Mouse (Mus musculus): Measurements from ENCODE around the gene Fam186a.
"Not testable (repeated sequence)": the region's sequence is repeated elsewhere in the genome, so short reads cannot be mapped to it uniquely, and the experiment has no call there.

The Fam186a gene

GRCm38 (mm10) chr15:99966961-99967360 lies at the start of gene Fam186a:
Gene Fam186a (minus strand): TSS chr15:99967061.
- no peak for DNase-seq (ENCODE audit: low spot score)

GRCm38 (mm10) chr15:100006180-100006579 lies 39.3 kb upstream of the Fam186a start:
- no peak for DNase-seq (ENCODE audit: low spot score)

DNA sequence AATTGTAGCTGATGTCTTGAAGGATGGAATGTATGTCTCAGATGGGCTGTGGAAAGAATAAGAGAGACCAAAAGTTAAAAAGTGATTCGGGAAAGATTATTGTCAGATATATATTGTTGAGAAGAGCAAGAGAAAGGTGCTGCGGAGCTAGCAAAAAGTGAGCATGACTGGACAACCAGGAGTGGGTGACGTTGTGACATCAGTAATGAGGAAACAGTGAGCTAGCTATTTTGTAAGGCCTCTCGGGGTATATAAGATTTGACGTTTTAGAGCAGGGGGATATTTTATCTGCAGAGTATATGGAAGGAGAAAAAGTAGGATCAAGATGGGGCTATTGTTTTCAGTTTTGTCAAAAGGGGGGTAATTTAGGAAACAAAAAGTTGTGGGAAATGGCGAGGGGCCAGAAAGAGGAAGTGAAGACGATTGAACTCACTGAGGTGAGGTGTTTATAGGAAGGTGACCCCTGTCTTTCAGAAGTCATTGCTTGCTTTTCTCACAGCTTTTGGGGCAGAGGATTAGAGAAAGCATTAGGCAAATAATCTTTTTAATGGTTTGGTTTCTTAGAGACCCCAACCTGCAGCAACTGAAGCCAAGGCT lies 37.9 kb upstream of the Fam186a start:
- DNase-seq (ENCODE audit: low spot score) = no peak

GRCm38 (mm10) chr15:99999390-99999789 lies 32.5 kb upstream of the Fam186a start:
- no peak for DNase-seq (ENCODE audit: low spot score)

GRCm38 (mm10) chr15:99997114-99997804 lies 30.4 kb upstream of the Fam186a start:
- DNase-seq (ENCODE audit: low spot score) = no peak

GRCm38 (mm10) chr15:99993100-99993499 lies 26.2 kb upstream of the Fam186a start:
- DNase-seq (ENCODE audit: low spot score) = no peak

DNA sequence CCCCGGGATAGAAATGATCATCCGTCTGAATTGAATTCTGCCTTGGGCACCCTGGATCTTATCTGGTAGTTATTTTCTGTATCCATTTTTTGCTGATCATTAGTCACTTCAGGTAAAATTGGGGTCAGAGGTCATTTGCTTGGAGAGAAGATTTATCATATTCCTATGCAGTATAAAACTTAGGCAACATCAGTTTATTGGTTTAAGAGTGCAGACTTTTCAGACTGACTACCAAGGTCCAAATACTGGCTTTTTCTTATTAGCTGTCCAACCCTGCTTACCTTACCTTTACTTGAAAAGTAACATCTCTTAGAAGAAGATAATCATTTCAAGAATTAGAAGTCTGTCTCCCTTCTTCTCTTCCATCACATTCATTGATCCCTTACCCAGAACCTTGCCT lies 12.9 kb upstream of the Fam186a start:
- no peak for DNase-seq (ENCODE audit: low spot score)

- no peak for DNase-seq (ENCODE audit: low spot score)
Measured at GRCm38 (mm10) chr15:99979266-99979665, 12.4 kb upstream of the Fam186a start.

DNA sequence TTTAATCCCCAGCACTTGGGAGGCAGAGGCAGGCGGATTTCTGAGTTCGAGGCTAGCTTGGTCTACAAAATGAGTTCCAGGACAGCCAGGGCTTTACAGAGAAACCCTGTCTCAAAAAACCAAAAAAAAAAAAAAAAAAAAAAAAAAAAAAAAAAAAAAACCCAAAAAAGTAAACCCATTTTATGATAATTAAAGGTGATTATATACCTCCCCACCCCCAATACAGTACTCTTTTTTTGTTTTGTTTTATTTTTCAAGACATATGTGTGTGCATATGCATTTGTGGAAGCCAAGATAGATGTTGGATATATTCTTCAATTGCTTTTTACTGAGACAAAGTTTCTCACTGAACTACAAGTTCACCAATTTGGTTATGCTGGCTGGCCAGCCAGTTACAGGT lies 9.3 kb upstream of the Fam186a start:
- not testable (repeated sequence) for DNase-seq (ENCODE audit: low spot score)

- no peak for DNase-seq (ENCODE audit: low spot score)
Measured at GRCm38 (mm10) chr15:99974476-99975220, 7.8 kb upstream of the Fam186a start.

GRCm38 (mm10) chr15:99972989-99973911 lies 6.4 kb upstream of the Fam186a start:
- peak; percentile 42 for DNase-seq (ENCODE audit: low spot score)

- peak; percentile 97 for DNase-seq (ENCODE audit: low spot score)
Measured at GRCm38 (mm10) chr15:99972361-99972988, 5.6 kb upstream of the Fam186a start.

DNA sequence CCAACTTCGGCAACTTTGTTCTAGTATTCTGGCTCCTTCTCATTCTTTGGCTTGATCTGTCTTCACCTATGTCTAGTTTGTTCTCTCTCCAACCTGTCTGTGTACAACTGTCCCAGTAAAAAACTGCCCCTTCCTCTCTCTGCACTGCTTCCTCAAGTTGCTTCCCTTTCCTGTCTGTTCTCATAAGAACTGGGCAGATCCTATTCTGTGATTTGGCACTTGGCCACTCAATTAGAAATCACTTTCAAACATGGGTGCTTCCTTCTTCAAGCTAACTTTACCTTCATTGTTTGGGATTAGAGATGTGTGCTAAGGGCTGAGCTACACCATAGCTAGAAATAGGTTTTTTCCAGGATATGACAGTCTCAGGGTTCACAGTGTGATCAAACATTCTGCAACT lies 3.7 kb upstream of the Fam186a start:
- no peak for DNase-seq (ENCODE audit: low spot score)

DNA sequence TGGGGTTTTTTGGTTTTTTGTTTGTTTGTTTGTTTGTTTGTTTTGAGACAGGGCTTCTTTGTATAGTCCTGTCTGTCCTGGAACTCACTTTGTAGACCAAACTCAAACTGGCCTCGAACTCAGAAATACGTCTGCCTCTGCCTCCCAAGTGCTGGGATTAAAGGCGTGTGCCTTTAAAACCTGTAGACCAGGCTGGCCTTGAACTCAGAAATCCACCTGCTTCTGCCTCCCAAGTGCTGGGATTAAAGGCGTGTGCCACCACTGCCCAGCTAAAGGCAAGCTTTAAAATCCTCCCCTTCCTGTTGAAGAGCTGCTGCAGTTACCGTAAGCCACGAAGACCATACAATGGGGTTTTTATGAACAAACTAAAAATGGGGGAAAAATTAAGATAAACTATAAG lies 2.9 kb upstream of the Fam186a start, which contains the start of gene Larp4:
TSS of gene Larp4 (plus strand) at position 301 of the 400 bp plus-strand sequence.
- not testable (repeated sequence) for DNase-seq (ENCODE audit: low spot score)

DNA sequence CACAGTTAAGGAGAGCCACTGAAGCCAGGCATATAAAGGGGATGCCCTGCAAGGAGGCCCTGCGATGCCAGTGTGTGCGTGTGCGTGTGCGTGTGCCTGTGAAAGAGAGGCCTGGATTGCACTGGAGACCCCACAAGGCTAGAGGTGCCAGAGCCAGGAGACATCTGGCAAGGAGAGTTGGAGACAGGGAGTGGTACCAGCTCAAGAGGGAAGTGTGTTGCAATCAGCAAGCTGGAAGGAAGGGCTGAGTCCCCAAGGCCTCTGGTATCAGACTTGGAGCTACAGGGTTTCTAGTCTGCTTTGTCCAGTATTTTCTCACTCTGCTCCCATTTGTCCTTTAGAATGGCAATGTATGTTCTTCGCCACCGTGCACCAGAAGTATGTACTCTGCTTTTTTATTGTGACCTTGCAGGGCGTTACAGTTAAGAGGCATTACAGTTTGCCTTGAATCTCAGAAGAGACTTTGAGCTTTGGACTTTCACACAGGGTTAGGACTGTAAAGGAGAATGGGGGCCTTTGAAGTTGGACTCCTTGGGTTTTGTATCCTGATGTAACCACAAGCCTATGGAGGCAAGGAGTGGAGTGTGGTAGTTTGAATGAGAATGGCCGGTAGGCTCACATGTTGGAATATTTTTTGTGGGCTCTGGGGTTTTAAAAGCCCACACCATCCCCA lies 1.6 kb downstream of the Fam186a start:
- no peak for DNase-seq (ENCODE audit: low spot score)

- no peak for DNase-seq (ENCODE audit: low spot score)
Measured at GRCm38 (mm10) chr15:99955324-99955723, 11.5 kb downstream of the Fam186a start.

GRCm38 (mm10) chr15:99940970-99941630 lies 25.8 kb downstream of the Fam186a start:
- DNase-seq (ENCODE audit: low spot score) = no peak

DNA sequence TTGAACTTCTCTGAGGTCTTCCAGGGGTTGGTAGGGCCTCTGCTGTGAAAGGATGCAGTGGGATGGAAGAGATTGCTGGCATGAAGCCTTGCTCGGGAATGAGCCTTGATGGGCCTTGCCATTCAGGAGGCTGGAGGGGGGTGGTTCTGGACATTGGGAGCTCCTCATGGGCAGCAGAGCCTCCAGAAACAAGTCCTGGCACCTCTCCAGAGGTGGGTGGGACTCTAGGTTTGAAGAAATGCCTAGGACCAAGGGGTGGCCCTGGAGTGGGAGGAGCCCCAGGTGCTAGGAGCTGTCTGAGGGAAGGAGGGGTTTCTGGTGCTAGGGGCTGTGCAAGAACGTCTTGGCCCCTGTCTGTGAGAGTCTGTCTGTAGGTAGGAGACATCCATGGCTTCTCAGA lies 26.4 kb downstream of the Fam186a start:
- no peak for DNase-seq (ENCODE audit: low spot score)

- no peak for DNase-seq (ENCODE audit: low spot score)
Measured at GRCm38 (mm10) chr15:99937841-99938240, 29.0 kb downstream of the Fam186a start.

- DNase-seq (ENCODE audit: low spot score) = no peak
Measured at GRCm38 (mm10) chr15:99936659-99937058, 30.2 kb downstream of the Fam186a start.

Measured in urinary bladder, postnatal 14 days (tissue).